Mouse (Mus musculus) small intestine, adult 2 months (tissue): ENCODE measurements around the gene Cd33. TPM values are rescaled to one million over a fixed set of nuclear protein-coding genes. Genes with fewer than 3 reads are reported as not detected.

ENCODE experiments used
- H3K27ac ChIP-seq: fragments of 200-500 bp; 2 replicates; pipeline ENCODE4 v1.5.1; 2012; ENCODE audit warnings: low read depth, low read length, control low read depth, inconsistent platforms; ENCODE audit not compliant: insufficient read depth
- H3K27me3 ChIP-seq: fragments of 200-500 bp; 2 replicates; pipeline ENCODE4 v1.6.1; 2012; ENCODE audit warnings: mild to moderate bottlenecking, moderate library complexity, low read length, inconsistent platforms; ENCODE audit not compliant: control insufficient read depth, insufficient read depth
- H3K36me3 ChIP-seq: fragments of 200-500 bp; 2 replicates; pipeline ENCODE4 v1.6.1; 2012; ENCODE audit warnings: mild to moderate bottlenecking, low read length, control low read depth, inconsistent platforms; ENCODE audit not compliant: control insufficient read depth, insufficient read depth
- H3K4me1 ChIP-seq: fragments of 200-500 bp; 2 replicates; pipeline ENCODE4 v1.6.1; 2012; ENCODE audit warnings: low read length, inconsistent platforms, mixed read lengths; ENCODE audit not compliant: control insufficient read depth, insufficient read depth, insufficient read length
- H3K4me3 ChIP-seq: fragments of 200-500 bp; 2 replicates; pipeline ENCODE4 v1.5.1; 2012; ENCODE audit warnings: low read depth, mild to moderate bottlenecking, control low read depth, inconsistent platforms, low read length, moderate library complexity
- CTCF ChIP-seq: fragments of 200-500 bp; IDR thresholded peaks from 2 replicates; pipeline ENCODE4 v1.5.1; 2012; ENCODE audit warnings: low read depth, mild to moderate bottlenecking, control low read depth, inconsistent platforms, low read length, moderate library complexity, mixed read lengths; ENCODE audit not compliant: insufficient replicate concordance, insufficient read length; ENCODE audit errors: extremely low read depth
- POLR2A ChIP-seq: fragments of 200-500 bp; IDR thresholded peaks from 2 replicates; pipeline ENCODE4 v1.6.1; 2012; ENCODE audit warnings: low read depth, mild to moderate bottlenecking, control low read depth, inconsistent platforms, low read length, moderate library complexity
- WGBS: fragments of 180-500 bp; shearing (Covaris S2); methylation state at CpG from one replicate; pipeline ENCODE4 v1.1.7; 2018; 5-methylcytosine and 5-hydroxymethylcytosine counted together
- polyA plus RNA-seq: library from polyadenylated mRNA; depleted of rRNA; stranded (reverse); fragments of >200 nt; gene quantifications from 2 replicates; pipeline ENCODE4 v1.2.3, GENCODE M21; 2012; rRNA removed

The Cd33 gene
- polyA plus RNA-seq, 1 experiment = 4.7 TPM

- Histone ChIP-seq H3K27me3 (peaks cover 9% of the 10 kb centered on the region), H3K27ac (no peak overlapping the region), H3K4me1 (no peaks in the 10 kb centered on the region), H3K36me3 (no peaks in the 10 kb centered on the region), H3K4me3 (no peak overlapping the region)
- TF ChIP-seq CTCF (no peak), POLR2A (no peak)
- 28% methylated on average over 5 of the region's 5 CpGs for WGBS
Observed at GRCm38 (mm10) chr7:43488646-43489045, 55.6 kb downstream of the Cd33 start.

GRCm38 (mm10) chr7:43483236-43483635 lies 61.0 kb downstream of the Cd33 start:
- no peak overlapping the region for H3K4me3 ChIP-seq
- TF ChIP-seq CTCF (no peak), POLR2A (no peak)
- WGBS = 4% methylated on average over 10 of the region's 10 CpGs
- no peaks in the 10 kb centered on the region for H3K36me3 ChIP-seq
- no peaks in the 10 kb centered on the region for H3K27me3 ChIP-seq
- no peak overlapping the region for H3K27ac ChIP-seq
- no peaks in the 10 kb centered on the region for H3K4me1 ChIP-seq

- 63% methylated on average over 8 of the region's 8 CpGs for WGBS
- no peaks in the 10 kb centered on the region for H3K36me3 ChIP-seq
- no peaks in the 10 kb centered on the region for H3K4me1 ChIP-seq
- 0 out of 2 replicates have a peak, but pooled peaks cover under 1% of the 10 kb centered on the region for H3K27me3 ChIP-seq
- TF ChIP-seq CTCF = no peak
- H3K27ac ChIP-seq = no peak overlapping the region
- no peak overlapping the region for H3K4me3 ChIP-seq
Observed at GRCm38 (mm10) chr7:43482090-43482716, 62.0 kb downstream of the Cd33 start.

- no peak overlapping the region for H3K4me3 ChIP-seq
- 52% methylated on average over 3 of the region's 3 CpGs for WGBS
Observed at GRCm38 (mm10) chr7:43481191-43481590, 63.0 kb downstream of the Cd33 start.

GRCm38 (mm10) chr7:43476376-43476775 lies 67.9 kb downstream of the Cd33 start:
- Histone ChIP-seq H3K27ac (no peak overlapping the region), H3K4me1 (no peaks in the 10 kb centered on the region), H3K36me3 (no peaks in the 10 kb centered on the region), H3K27me3 (peaks cover 18% of the 10 kb centered on the region), H3K4me3 (no peak overlapping the region)
- 13% methylated on average over 13 of the region's 13 CpGs for WGBS
- no peak for TF ChIP-seq POLR2A
- no peak for TF ChIP-seq CTCF

More at GRCm38 (mm10) chr7:43481191-43481590, 63.0 kb downstream of the Cd33 start:
- no peak overlapping the region for H3K27ac ChIP-seq
- no peaks in the 10 kb centered on the region for H3K4me1 ChIP-seq
- TF ChIP-seq CTCF (no peak), POLR2A (no peak)
- no peaks in the 10 kb centered on the region for H3K36me3 ChIP-seq
- H3K27me3 ChIP-seq = peaks cover 10% of the 10 kb centered on the region; the same call in 1 of the 2 replicates

GRCm38 (mm10) chr7:43475706-43476105 lies 68.5 kb downstream of the Cd33 start:
- no peaks in the 10 kb centered on the region for H3K36me3 ChIP-seq
- H3K27me3 ChIP-seq = peaks cover 18% of the 10 kb centered on the region
- H3K4me1 ChIP-seq = no peaks in the 10 kb centered on the region
- WGBS = 9% methylated on average over 23 of the region's 23 CpGs
- TF ChIP-seq CTCF (no peak), POLR2A (no peak)
- no peak overlapping the region for H3K4me3 ChIP-seq
- no peak overlapping the region for H3K27ac ChIP-seq

Other genes with a start within 250 kb of the Cd33 start
- gene Zfp715, start 231.1 kb downstream of the Cd33 start, polyA plus RNA-seq = 0.58 and 0.86 TPM in 2 replicates
- gene Siglecf, start 193.1 kb downstream of the Cd33 start, polyA plus RNA-seq = 5.6 and 5.9 TPM in 2 replicates
- 7.8 and 11.8 TPM in 2 replicates for gene Siglecg, start 136.2 kb downstream of the Cd33 start, polyA plus RNA-seq
- gene Lim2, start 116.8 kb downstream of the Cd33 start, polyA plus RNA-seq = not detected in 2 replicates
- 28.1 and 31.3 TPM in 2 replicates for gene Nkg7, start 107.4 kb downstream of the Cd33 start, polyA plus RNA-seq
- not detected in 2 replicates for gene Cldnd2, start 103.6 kb downstream of the Cd33 start, polyA plus RNA-seq
- 45.1 and 66.8 TPM in 2 replicates for gene Etfb, start 100.3 kb downstream of the Cd33 start, polyA plus RNA-seq
- gene Gm45233, start 100.3 kb downstream of the Cd33 start, polyA plus RNA-seq = 0.29 TPM in 1 of 2 replicates, not detected in the other
- 1.0 and 4.3 TPM in 2 replicates for gene Vsig10l, start 81.3 kb downstream of the Cd33 start, polyA plus RNA-seq
- 1.4 and 1.5 TPM in 2 replicates for gene Iglon5, start 54.4 kb downstream of the Cd33 start, polyA plus RNA-seq
- not detected in 2 replicates for gene 4931406B18Rik, start 38.5 kb downstream of the Cd33 start, polyA plus RNA-seq
- 0.28 and 0.36 TPM in 2 replicates for gene Zfp658, start 17.8 kb upstream of the Cd33 start, polyA plus RNA-seq
- gene Zfp719, start 35.2 kb upstream of the Cd33 start, polyA plus RNA-seq = 0.63 and 0.91 TPM in 2 replicates
- 0.05 TPM in 1 of 2 replicates, not detected in the other for gene Zfp819, start 62.7 kb upstream of the Cd33 start, polyA plus RNA-seq
- 42.7 and 57.8 TPM in 2 replicates for gene Ceacam18, start 90.3 kb upstream of the Cd33 start, polyA plus RNA-seq
- gene Siglece, start 115.7 kb upstream of the Cd33 start, polyA plus RNA-seq = 2.2 and 3.0 TPM in 2 replicates
- 7.6 and 9.7 TPM in 2 replicates for gene Ctu1, start 127.6 kb upstream of the Cd33 start, polyA plus RNA-seq
- gene Klk14, start 146.0 kb upstream of the Cd33 start, polyA plus RNA-seq = 0.09 TPM in 1 of 2 replicates, not detected in the other
- gene Klk13, start 168.1 kb upstream of the Cd33 start, polyA plus RNA-seq = 0.09 TPM in 1 of 2 replicates, not detected in the other
- not detected in 2 replicates for gene Klk12, start 224.5 kb upstream of the Cd33 start, polyA plus RNA-seq
- not detected in 2 replicates for gene Klk11, start 230.2 kb upstream of the Cd33 start, polyA plus RNA-seq
- 0.19 TPM in 2 replicates for gene Klk10, start 236.6 kb upstream of the Cd33 start, polyA plus RNA-seq
- 0.15 TPM in 1 of 2 replicates, not detected in the other for gene Klk9, start 247.5 kb upstream of the Cd33 start, polyA plus RNA-seq